Mouse (Mus musculus): ENCODE results near the gene Helz2. TPM values are rescaled to one million over a fixed set of nuclear protein-coding genes. Genes with fewer than 3 reads are reported as not detected.

Gene Helz2
- 28.3 and 34.1 TPM in 2 replicates for polyA plus RNA-seq (2012; rRNA removed)

DNA sequence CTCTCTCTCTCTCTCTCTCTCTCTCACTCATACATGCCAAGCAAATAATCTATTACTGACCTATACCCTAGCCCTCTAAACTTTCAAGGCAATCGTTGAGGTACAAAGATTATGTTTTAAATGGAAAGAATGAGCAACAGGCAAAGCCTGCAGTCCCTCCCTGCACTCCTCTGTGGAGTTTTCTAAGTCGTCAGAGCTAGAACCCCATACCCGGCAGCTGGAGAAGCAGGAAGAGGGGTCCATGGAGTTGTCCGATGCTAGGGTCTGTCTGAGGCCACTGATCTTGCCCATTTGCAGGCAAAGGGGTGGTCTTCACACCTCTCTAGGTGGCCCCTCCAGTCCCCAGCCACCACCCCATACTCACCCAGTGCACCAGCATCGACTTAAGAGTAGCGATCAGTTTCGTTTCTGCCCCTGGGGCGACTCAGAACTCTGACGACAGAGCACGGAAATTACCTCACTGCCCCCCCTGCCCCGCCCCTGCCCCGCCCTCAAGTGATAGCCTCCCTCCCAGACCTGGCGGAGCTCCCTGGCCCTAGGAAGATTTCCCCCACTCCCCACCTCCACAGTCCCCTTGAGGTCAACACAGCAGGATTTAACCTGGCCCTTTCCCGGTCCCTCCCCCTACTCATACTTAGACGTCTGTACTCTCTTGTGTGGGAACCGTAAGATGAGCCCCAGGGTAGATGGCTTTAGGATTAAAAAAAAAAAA, at the start of gene Helz2:
TSS of gene Helz2 (minus strand) at position 426 of the 712 bp plus-strand sequence.

GRCm38 (mm10) chr2:181287958-181288350, 46.1 kb upstream of the Helz2 start, which contains the start of gene Gmeb2:
Gene Gmeb2, minus strand, starts transcription at chr2:181288035.

DNA sequence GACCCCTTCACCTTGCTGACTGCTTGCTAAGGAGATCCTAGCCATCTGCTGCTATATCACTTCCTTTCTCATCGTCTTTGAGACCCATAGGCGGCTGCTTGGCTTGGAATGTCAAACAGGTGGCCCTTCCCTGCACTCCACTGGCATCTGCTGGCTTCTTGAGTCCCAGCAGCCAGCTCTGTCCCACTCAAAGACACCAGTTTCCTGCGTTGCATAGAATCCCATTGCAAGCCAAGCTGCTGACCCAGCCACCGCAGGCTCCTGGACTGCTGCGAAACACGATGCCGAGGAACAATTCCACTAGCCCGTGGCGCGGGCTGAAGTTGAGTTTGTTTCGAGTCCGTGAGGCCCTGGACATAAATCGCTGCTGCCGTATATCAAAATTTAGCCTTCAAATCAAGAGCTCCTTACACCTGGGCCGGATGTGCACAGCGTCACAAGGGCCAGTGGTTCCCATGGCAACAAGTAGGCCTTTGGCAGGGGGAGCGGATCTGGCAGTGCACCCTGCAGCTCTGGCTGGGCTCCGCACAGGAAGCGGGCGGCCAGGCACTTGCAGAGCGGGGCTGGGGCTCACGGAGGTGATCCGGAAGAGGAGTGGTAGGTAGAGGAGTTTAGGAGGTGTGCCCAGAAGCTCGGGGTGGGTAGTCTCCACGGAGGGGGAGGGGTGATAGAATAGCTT, 22.1 kb downstream of the Helz2 start, which contains the start of gene Fndc11:
TSS of gene Fndc11 (plus strand) at position 476 of the 679 bp plus-strand sequence.

DNA sequence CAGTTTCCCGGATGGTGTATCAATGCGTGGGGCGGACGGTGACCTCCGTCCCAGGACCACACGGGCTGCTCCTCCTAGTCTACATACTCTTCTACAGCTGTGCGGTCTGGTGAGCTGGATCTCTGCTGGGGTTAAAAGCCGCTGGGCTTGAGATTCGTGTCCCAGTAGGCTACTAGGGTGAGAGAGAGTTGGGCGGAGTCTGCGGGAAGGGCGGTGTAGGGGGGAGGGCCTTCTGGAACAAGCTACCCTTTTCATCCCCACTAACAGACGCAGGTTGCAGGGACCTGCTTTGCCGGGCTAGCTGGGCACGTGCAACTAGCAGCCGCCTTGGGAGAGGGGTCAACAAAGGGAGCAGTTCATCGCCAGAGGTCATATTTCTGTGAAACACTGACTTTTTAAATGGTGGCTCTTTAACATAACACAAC, 28.8 kb downstream of the Helz2 start, which contains the start of gene Srms:
TSS of gene Srms (minus strand) at position 165 of the 425 bp plus-strand sequence.

DNA sequence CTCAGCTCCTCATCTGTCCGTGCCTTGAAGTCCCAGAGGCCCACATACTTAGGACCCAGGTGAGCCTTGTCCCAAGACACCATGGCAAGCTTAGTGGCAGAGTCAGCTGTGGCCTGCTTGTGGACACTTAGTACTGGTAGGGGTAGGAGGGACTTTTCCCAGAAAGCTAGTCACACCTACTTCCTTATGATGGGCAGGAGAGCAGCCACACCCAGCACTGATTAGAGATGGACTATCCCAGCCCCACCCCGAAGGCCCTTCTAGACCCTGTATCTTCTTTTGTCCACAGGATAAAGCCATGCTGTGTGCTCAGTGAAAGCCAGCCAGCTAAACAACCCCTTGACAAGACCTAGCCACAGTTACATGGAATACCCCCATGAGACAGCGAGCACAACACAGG, 39.4 kb downstream of the Helz2 start, which contains the start of gene Ptk6:
TSS of gene Ptk6 (minus strand) at position 368 of the 400 bp plus-strand sequence.

DNA sequence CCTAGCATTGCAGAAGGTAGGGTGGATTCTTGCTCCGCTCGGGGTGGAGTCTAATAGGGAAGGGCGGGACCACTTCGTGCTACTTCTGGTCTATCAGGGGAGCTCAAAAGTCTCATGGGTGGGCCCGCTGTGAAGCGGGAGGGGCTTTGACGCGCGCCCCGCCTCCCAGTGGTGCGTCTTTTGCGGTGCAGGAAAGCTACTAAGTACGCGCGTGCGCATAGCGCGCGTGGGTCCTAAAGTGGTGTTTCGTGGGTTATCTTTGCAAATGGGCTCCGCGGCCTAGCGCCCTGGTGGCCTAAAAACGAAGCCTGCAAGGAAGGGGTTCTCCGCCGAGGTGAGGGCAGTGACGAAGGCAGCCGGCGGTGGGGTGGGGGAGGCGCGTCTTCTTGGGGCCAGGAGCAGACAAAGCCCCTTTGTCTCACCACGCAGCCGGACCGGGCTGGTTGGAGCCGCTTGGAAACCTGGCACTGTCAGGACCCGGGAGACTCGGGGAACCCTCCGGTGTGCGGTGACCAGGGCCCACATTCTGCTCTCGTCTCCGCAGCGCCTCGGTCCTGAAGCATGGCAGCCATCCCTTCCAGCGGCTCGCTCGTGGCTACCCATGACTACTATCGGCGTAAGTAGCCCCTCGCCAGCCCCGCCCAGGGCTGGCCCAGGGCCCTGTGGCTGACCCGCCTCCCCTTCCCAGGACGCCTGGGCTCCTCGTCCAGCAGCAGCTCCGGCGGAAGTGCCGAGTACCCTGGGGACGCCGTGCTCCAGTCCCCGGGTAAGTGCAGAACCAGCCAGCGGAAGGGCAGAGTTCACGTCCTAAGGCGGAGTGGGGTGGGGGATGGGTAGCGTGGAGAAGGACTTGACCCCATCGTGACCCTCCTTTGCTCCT, 54.5 kb downstream of the Helz2 start, which contains the start of gene Ppdpf:
TSS of gene Ppdpf (plus strand) at position 127 of the 880 bp plus-strand sequence.

Other genes with a start within 250 kb of the Helz2 start
- 3.5 and 4.2 TPM in 2 replicates for gene Chrna4, start 198.5 kb downstream of the Helz2 start, polyA plus RNA-seq (2012; rRNA removed)
- gene Kcnq2, start 106.7 kb downstream of the Helz2 start, polyA plus RNA-seq (2012; rRNA removed): 0.19 TPM in 1 of 2 replicates, not detected in the other
- gene Eef1a2, start 85.0 kb downstream of the Helz2 start, polyA plus RNA-seq (2012; rRNA removed): 0.16 and 0.44 TPM in 2 replicates
- 126 and 156 TPM in 2 replicates for gene Ppdpf, start 54.8 kb downstream of the Helz2 start, polyA plus RNA-seq (2012; rRNA removed)
- 0.07 and 0.08 TPM in 2 replicates for gene Ptk6, start 39.2 kb downstream of the Helz2 start, polyA plus RNA-seq (2012; rRNA removed)
- 0.56 and 1.00 TPM in 2 replicates for gene Srms, start 28.8 kb downstream of the Helz2 start, polyA plus RNA-seq (2012; rRNA removed)
- gene Fndc11, start 22.0 kb downstream of the Helz2 start, polyA plus RNA-seq (2012; rRNA removed): 1.4 and 1.8 TPM in 2 replicates
- gene Gmeb2, start 46.0 kb upstream of the Helz2 start, polyA plus RNA-seq (2012; rRNA removed): 31.8 and 32.4 TPM in 2 replicates
- gene Stmn3, start 72.5 kb upstream of the Helz2 start, polyA plus RNA-seq (2012; rRNA removed): 0.36 TPM in 1 of 2 replicates, not detected in the other
- 53.9 and 70.8 TPM in 2 replicates for gene Rtel1, start 77.7 kb upstream of the Helz2 start, polyA plus RNA-seq (2012; rRNA removed)
- 71.1 and 77.7 TPM in 2 replicates for gene Zgpat, start 122.9 kb upstream of the Helz2 start, polyA plus RNA-seq (2012; rRNA removed)
- 36.7 and 46.0 TPM in 2 replicates for gene Arfrp1, start 123.4 kb upstream of the Helz2 start, polyA plus RNA-seq (2012; rRNA removed)
- 191 and 210 TPM in 2 replicates for gene Lime1, start 138.1 kb upstream of the Helz2 start, polyA plus RNA-seq (2012; rRNA removed)
- 16.7 and 16.9 TPM in 2 replicates for gene Zbtb46, start 217.4 kb upstream of the Helz2 start, polyA plus RNA-seq (2012; rRNA removed)

All from ovary, adult 2 months (tissue).